Mouse (Mus musculus) ovary, adult 10 weeks (tissue): ENCODE measurements around the gene Olfr987. TPM values are rescaled to one million over a fixed set of nuclear protein-coding genes. Genes with fewer than 3 reads are reported as not detected.

Source experiments
- polyA plus RNA-seq: library from polyadenylated mRNA; stranded (reverse); fragments of 350-450 nt; fragmentation: Illumina TruSeq; extraction: RNeasy Lipid Tissue Mini Kit (QIAGEN cat#74804); gene quantifications from one replicate; pipeline ENCODE4 v1.2.3, GENCODE M21; 2014

Olfr987 gene
- not detected for polyA plus RNA-seq

GRCm38 (mm10) chr2:85339215-85339614, at the start of gene Olfr987:
Gene Olfr987, minus strand, starts transcription at chr2:85339315.

GRCm38 (mm10) chr2:85363127-85363526, 24.0 kb upstream of the Olfr987 start, which contains the start of gene Olfr988:
Gene Olfr988, minus strand, starts transcription at chr2:85363227.

Other genes starting within 250 kb of the Olfr987 start
- 28.1 TPM for gene Aplnr, start 203.1 kb downstream of the Olfr987 start, polyA plus RNA-seq
- gene Lrrc55, start 142.1 kb downstream of the Olfr987 start, polyA plus RNA-seq = 11.3 TPM
- gene Olfr988, start 23.9 kb upstream of the Olfr987 start, polyA plus RNA-seq = not detected
- not detected for gene Olfr992, start 70.2 kb upstream of the Olfr987 start, polyA plus RNA-seq
- gene Olfr993, start 75.6 kb upstream of the Olfr987 start, polyA plus RNA-seq = not detected
- not detected for gene Olfr994, start 97.1 kb upstream of the Olfr987 start, polyA plus RNA-seq
- not detected for gene Olfr995, start 104.3 kb upstream of the Olfr987 start, polyA plus RNA-seq
- 60.5 TPM for gene 4833423E24Rik, start 179.7 kb upstream of the Olfr987 start, polyA plus RNA-seq
- not detected for gene Olfr996, start 239.9 kb upstream of the Olfr987 start, polyA plus RNA-seq
- not detected for gene Olfr998, start 249.6 kb upstream of the Olfr987 start, polyA plus RNA-seq